Mouse (Mus musculus) ES-E14 (cell line): Measurements from ENCODE around the gene Bola3. TPM values are rescaled to one million over a fixed set of nuclear protein-coding genes. Genes with fewer than 3 reads are reported as not detected.

Source experiments
- DNase-seq: peaks from one replicate; pipeline ENCODE4 v3.0.0-alpha.2; 2013; ENCODE audit warnings: low read depth, low spot score
- H3K27ac ChIP-seq: 2 replicates; pipeline ENCODE4 v1.5.1; 2012; ENCODE audit warnings: low read depth, mild to moderate bottlenecking, low read length, moderate library complexity, mixed read lengths; ENCODE audit not compliant: poor library complexity, insufficient read depth, severe bottlenecking
- H3K36me3 ChIP-seq: 2 replicates; pipeline ENCODE4 v1.6.1; 2012; ENCODE audit warnings: mild to moderate bottlenecking, low read length, moderate library complexity, mixed read lengths; ENCODE audit not compliant: control insufficient read depth, poor library complexity, insufficient read depth, severe bottlenecking
- H3K4me1 ChIP-seq, 2 experiments: fragments of 150-350 bp in 1 of 2; sonication (generic) in 1 of 2; 2 replicates each; pipeline ENCODE4 v1.6.1; 2012; ENCODE audit warnings: low read length in 2 of 2, mild to moderate bottlenecking in 1 of 2, mixed read lengths in 1 of 2; ENCODE audit not compliant: control insufficient read depth in 2 of 2, insufficient read depth in 2 of 2, poor library complexity in 1 of 2
- H3K4me3 ChIP-seq, 2 experiments: fragments of 150-350 bp in 1 of 2; sonication (generic) in 1 of 2; 2 replicates each; pipeline ENCODE4 v1.5.1; 2012; ENCODE audit warnings: low read length in 2 of 2, low read depth in 1 of 2, mild to moderate bottlenecking in 1 of 2, mixed read lengths in 1 of 2; ENCODE audit not compliant: insufficient read depth in 1 of 2, poor library complexity in 1 of 2, severe bottlenecking in 1 of 2
- H3K9ac ChIP-seq: 2 replicates; pipeline ENCODE4 v1.6.1; 2012; ENCODE audit warnings: low read depth, mild to moderate bottlenecking, low read length, mixed read lengths; ENCODE audit not compliant: poor library complexity, insufficient read depth, severe bottlenecking
- H3K9me3 ChIP-seq: fragments of 150-350 bp; sonication (generic); 2 replicates; pipeline ENCODE4 v1.6.1; 2012; ENCODE audit warnings: low read depth, mild to moderate bottlenecking, low read length; ENCODE audit not compliant: control insufficient read depth, insufficient read depth
- CHD2 ChIP-seq: IDR thresholded peaks from 2 replicates; pipeline ENCODE4 v1.6.1; 2014; ENCODE audit warnings: mild to moderate bottlenecking, low read depth, low read length, inconsistent platforms
- HCFC1 ChIP-seq: IDR thresholded peaks from 2 replicates; pipeline ENCODE4 v1.6.1; 2012; ENCODE audit warnings: low read length, inconsistent platforms, borderline replicate concordance; ENCODE audit not compliant: insufficient read depth
- MAFK ChIP-seq: IDR thresholded peaks from 2 replicates; pipeline ENCODE4 v1.6.1; 2014; ENCODE audit warnings: mild to moderate bottlenecking, low read depth, low read length, inconsistent platforms; ENCODE audit not compliant: insufficient read depth
- ZC3H11A ChIP-seq: IDR thresholded peaks from 2 replicates; pipeline ENCODE4 v1.6.1; 2012; ENCODE audit warnings: low read depth, mild to moderate bottlenecking, inconsistent platforms, low read length, borderline replicate concordance
- ZNF384 ChIP-seq: IDR thresholded peaks from 2 replicates; pipeline ENCODE4 v1.6.1; 2012; ENCODE audit warnings: low read depth, low read length, inconsistent platforms
- in situ Hi-C, 2 experiments: fragments of 600-800 bp; cut with MboI; formaldehyde crosslinking; loops; one replicate each; pipeline ENCODE4 v1.15.1; 2025; ENCODE audit warnings: low sequenced_read_pairs in 2 of 2, inconsistent platforms in 1 of 2; ENCODE audit not compliant: unreplicated experiment in 2 of 2
- total RNA-seq: library from RNA; depleted of rRNA; stranded (reverse); fragments of 300-350 nt; gene quantifications from 2 replicates; pipeline ENCODE4 v1.2.3, GENCODE M21; 2012

Bola3 gene
- total RNA-seq, 1 experiment: 24.5 TPM

GRCm38 (mm10) chr6:83311206-83311605 lies 37.7 kb upstream of the Bola3 start:
- in situ Hi-C loops: no loop called here
- Histone ChIP-seq H3K9ac (no peak overlapping the region), H3K9me3 (no peaks in the 10 kb centered on the region), H3K4me3 (no peak overlapping the region), H3K4me1 (no peaks in the 10 kb centered on the region), H3K36me3 (peaks cover 16% of the 10 kb centered on the region), H3K27ac (no peak overlapping the region)
- TF ChIP-seq ZNF384 (no peak), CHD2 (no peak), ZC3H11A (no peak), MAFK (no peak), HCFC1 (no peak)
- DNase-seq: no peak

GRCm38 (mm10) chr6:83312021-83312420 lies 36.9 kb upstream of the Bola3 start:
- Histone ChIP-seq H3K9ac (no peak overlapping the region), H3K9me3 (no peaks in the 10 kb centered on the region), H3K4me1 (peaks cover 0 to 1% of the 10 kb centered on the region in 2 experiments; a peak in 1 of 4 replicates), H3K4me3 (no peak overlapping the region), H3K27ac (no peak overlapping the region), H3K36me3 (peaks cover 12% of the 10 kb centered on the region)
- no peak for DNase-seq
- in situ Hi-C loops: no loop called here
- TF ChIP-seq ZC3H11A: no peak
- no peak for TF ChIP-seq ZNF384

GRCm38 (mm10) chr6:83312514-83312913 lies 36.4 kb upstream of the Bola3 start:
- Histone ChIP-seq H3K27ac (no peak overlapping the region), H3K9ac (no peak overlapping the region), H3K9me3 (no peaks in the 10 kb centered on the region), H3K36me3 (peaks cover 12% of the 10 kb centered on the region), H3K4me1 (peaks cover 0 to 4% of the 10 kb centered on the region in 2 experiments; a peak in 1 of 4 replicates), H3K4me3 (no peak overlapping the region)
- TF ChIP-seq ZNF384: no peak
- TF ChIP-seq MAFK: no peak
- TF ChIP-seq CHD2: no peak
- no peak for TF ChIP-seq ZC3H11A
- TF ChIP-seq HCFC1: no peak
- DNase-seq: no peak
- in situ Hi-C loops: no loop called here

GRCm38 (mm10) chr6:83315293-83315692 lies 33.7 kb upstream of the Bola3 start:
- Histone ChIP-seq H3K4me3 (no peak overlapping the region), H3K9me3 (no peaks in the 10 kb centered on the region), H3K4me1 (peaks cover 0 to 4% of the 10 kb centered on the region in 2 experiments; a peak in 1 of 4 replicates), H3K36me3 (peaks cover 12% of the 10 kb centered on the region), H3K27ac (no peak overlapping the region), H3K9ac (no peak overlapping the region)
- DNase-seq: no peak
- in situ Hi-C loops: no loop called here
- no peak for TF ChIP-seq MAFK
- no peak for TF ChIP-seq HCFC1
- TF ChIP-seq CHD2: no peak
- TF ChIP-seq ZC3H11A: no peak
- TF ChIP-seq ZNF384: no peak

GRCm38 (mm10) chr6:83316022-83316421 lies 32.9 kb upstream of the Bola3 start:
- Histone ChIP-seq H3K36me3 (peaks cover 9% of the 10 kb centered on the region), H3K9me3 (no peaks in the 10 kb centered on the region), H3K27ac (no peak overlapping the region), H3K4me3 (peak overlapping the region; percentile 16 to 90; a peak in 3 of 4 replicates), H3K9ac (0 out of 2 replicates have a peak overlapping the region, but pooled peaks have one; percentile 11), H3K4me1 (peaks cover 0 to 4% of the 10 kb centered on the region in 2 experiments; a peak in 1 of 4 replicates)
- TF ChIP-seq ZNF384 (no peak), HCFC1 (no peak), CHD2 (no peak), MAFK (no peak), ZC3H11A (no peak)
- in situ Hi-C loops: no loop called here
- DNase-seq: no peak
